Mouse (Mus musculus) MEL (cell line): Measurements from ENCODE around the gene Ccdc71. TPM values are rescaled to one million over a fixed set of nuclear protein-coding genes. Genes with fewer than 3 reads are reported as not detected.

ENCODE experiments used
- DNase-seq: peaks from one replicate; pipeline ENCODE4 v3.0.0; 2011; ENCODE audit warnings: low read depth, low spot score
- H3K27ac ChIP-seq: 2 replicates; pipeline ENCODE4 v1.5.1; 2012; ENCODE audit warnings: low read depth, mild to moderate bottlenecking, control low read depth, low read length, moderate library complexity; ENCODE audit not compliant: control insufficient read depth
- H3K27me3 ChIP-seq, 2 experiments: fragments of 150-350 bp in 1 of 2; sonication (generic) in 1 of 2; 2 replicates each; pipeline ENCODE4 v1.6.1; 2012; ENCODE audit warnings: low read length in 2 of 2, mild to moderate bottlenecking in 2 of 2, improper control_type of control experiment in 1 of 2, moderate library complexity in 1 of 2; ENCODE audit not compliant: insufficient read depth in 2 of 2, control insufficient read depth in 1 of 2
- H3K36me3 ChIP-seq, 2 experiments: 2 replicates each; pipeline ENCODE4 v1.6.1; 2012 to 2014; ENCODE audit warnings: low read length in 2 of 2, improper control_type of control experiment in 1 of 2, inconsistent platforms in 1 of 2, mild to moderate bottlenecking in 1 of 2; ENCODE audit not compliant: insufficient read depth in 2 of 2, control insufficient read depth in 1 of 2
- H3K4me1 ChIP-seq, 2 experiments: fragments of 150-350 bp in 1 of 2; sonication (generic) in 1 of 2; 2 replicates each; pipeline ENCODE4 v1.6.1; 2012; ENCODE audit warnings: low read length in 2 of 2, improper control_type of control experiment in 1 of 2, mild to moderate bottlenecking in 1 of 2; ENCODE audit not compliant: insufficient read depth in 2 of 2, control insufficient read depth in 1 of 2
- H3K4me3 ChIP-seq, 2 experiments: fragments of 150-350 bp in 1 of 2; sonication (generic) in 1 of 2; 2 replicates each; pipeline ENCODE4 v1.5.1; 2012; ENCODE audit warnings: low read depth in 2 of 2, low read length in 2 of 2, mild to moderate bottlenecking in 2 of 2, moderate library complexity in 2 of 2, control low read depth in 1 of 2, improper control_type of control experiment in 1 of 2; ENCODE audit not compliant: control insufficient read depth in 1 of 2, insufficient read depth in 1 of 2
- H3K79me2 ChIP-seq: 2 replicates; pipeline ENCODE4 v1.6.1; 2012; ENCODE audit warnings: mild to moderate bottlenecking, low read length, moderate library complexity; ENCODE audit not compliant: control insufficient read depth, poor library complexity, insufficient read depth
- H3K9ac ChIP-seq: 2 replicates; pipeline ENCODE4 v1.6.1; 2012; ENCODE audit warnings: low read depth, mild to moderate bottlenecking, control low read depth, low read length, moderate library complexity; ENCODE audit not compliant: control insufficient read depth, poor library complexity, severe bottlenecking
- H3K9me3 ChIP-seq: fragments of 150-350 bp; sonication (generic); replicated peaks from 2 replicates; pipeline ENCODE4 v1.6.1; 2012; ENCODE audit warnings: mild to moderate bottlenecking, low read length, improper control_type of control experiment, moderate library complexity; ENCODE audit not compliant: insufficient read depth
- BHLHE40 ChIP-seq: IDR thresholded peaks from 2 replicates; pipeline ENCODE4 v1.6.1; 2012; ENCODE audit warnings: low read depth, mild to moderate bottlenecking, inconsistent platforms, low read length, improper control_type of control experiment, borderline replicate concordance
- CTCF ChIP-seq, 3 experiments: IDR thresholded peaks in 2 of 3; conservative IDR thresholded peaks in 1 of 3; 2 replicates each; pipeline ENCODE4 v1.5.1; 2011 to 2012; ENCODE audit warnings: low read length in 3 of 3, low read depth in 2 of 3, mild to moderate bottlenecking in 2 of 3, improper control_type of control experiment in 1 of 3, inconsistent platforms in 1 of 3, mixed read lengths in 1 of 3, moderate library complexity in 1 of 3; ENCODE audit not compliant: control insufficient read depth in 1 of 3, insufficient read depth in 1 of 3, poor library complexity in 1 of 3, severe bottlenecking in 1 of 3
- E2F4 ChIP-seq: IDR thresholded peaks from 2 replicates; pipeline ENCODE4 v1.6.1; 2011; ENCODE audit warnings: low read depth, low read length, improper control_type of control experiment, borderline replicate concordance
- EP300 ChIP-seq, 2 experiments: IDR thresholded peaks; 2 replicates each; pipeline ENCODE4 v1.6.1; 2011; ENCODE audit warnings: improper control_type of control experiment in 2 of 2, low read length in 2 of 2, low read depth in 1 of 2, mild to moderate bottlenecking in 1 of 2
- ETS1 ChIP-seq: IDR thresholded peaks from 2 replicates; pipeline ENCODE4 v1.6.1; 2012; ENCODE audit warnings: low read depth, mild to moderate bottlenecking, inconsistent platforms, low read length, improper control_type of control experiment, moderate library complexity
- KAT2A ChIP-seq: conservative IDR thresholded peaks from 2 replicates; pipeline ENCODE4 v1.6.1; 2012; ENCODE audit warnings: low read depth, low read length, improper control_type of control experiment, inconsistent platforms
- MAFK ChIP-seq: IDR thresholded peaks from 2 replicates; pipeline ENCODE4 v1.6.1; 2011; ENCODE audit warnings: low read depth, mild to moderate bottlenecking, low read length, improper control_type of control experiment, borderline replicate concordance
- MAX ChIP-seq: IDR thresholded peaks from 2 replicates; pipeline ENCODE4 v1.6.1; 2011; ENCODE audit warnings: low read length, improper control_type of control experiment
- MEF2A ChIP-seq: IDR thresholded peaks from 2 replicates; pipeline ENCODE4 v1.6.1; 2014; ENCODE audit warnings: low read depth, mild to moderate bottlenecking, inconsistent platforms, low read length, improper control_type of control experiment; ENCODE audit not compliant: poor library complexity, insufficient replicate concordance, severe bottlenecking; ENCODE audit errors: extremely low read depth
- MYB ChIP-seq: IDR thresholded peaks from 2 replicates; pipeline ENCODE4 v1.6.1; 2011; ENCODE audit warnings: mild to moderate bottlenecking, low read depth, low read length, improper control_type of control experiment
- MYC ChIP-seq: IDR thresholded peaks from 2 replicates; pipeline ENCODE4 v1.6.1; 2011; ENCODE audit warnings: low read depth, mild to moderate bottlenecking, low read length, improper control_type of control experiment, moderate library complexity
- NRF1 ChIP-seq: IDR thresholded peaks from 2 replicates; pipeline ENCODE4 v1.6.1; 2014; ENCODE audit warnings: low read depth, mild to moderate bottlenecking, inconsistent platforms, low read length, improper control_type of control experiment, moderate library complexity; ENCODE audit not compliant: poor library complexity, insufficient read depth, severe bottlenecking
- POLR2A ChIP-seq, 2 experiments: IDR thresholded peaks; 2 replicates each; pipeline ENCODE4 v1.6.1; 2011 to 2012; ENCODE audit warnings: low read length in 2 of 2, mild to moderate bottlenecking in 2 of 2, control low read depth in 1 of 2, improper control_type of control experiment in 1 of 2, low read depth in 1 of 2, moderate library complexity in 1 of 2; ENCODE audit not compliant: control insufficient read depth in 1 of 2, insufficient read depth in 1 of 2, poor library complexity in 1 of 2
- POLR2AphosphoS5 ChIP-seq: IDR thresholded peaks from 2 replicates; pipeline ENCODE4 v1.6.1; 2012; ENCODE audit warnings: low read depth, borderline replicate concordance, mild to moderate bottlenecking, inconsistent platforms, low read length, moderate library complexity, mixed read lengths
- RAD21 ChIP-seq: IDR thresholded peaks from 2 replicates; pipeline ENCODE4 v1.6.1; 2011; ENCODE audit warnings: mild to moderate bottlenecking, low read depth, low read length, improper control_type of control experiment
- SIN3A ChIP-seq: IDR thresholded peaks from 2 replicates; pipeline ENCODE4 v1.6.1; 2012; ENCODE audit warnings: low read length, improper control_type of control experiment, inconsistent platforms
- SMC3 ChIP-seq: IDR thresholded peaks from 2 replicates; pipeline ENCODE4 v1.6.1; 2011; ENCODE audit warnings: low read depth, low read length, improper control_type of control experiment
- UBTF ChIP-seq: IDR thresholded peaks from 2 replicates; pipeline ENCODE4 v1.6.1; 2012; ENCODE audit warnings: low read depth, mild to moderate bottlenecking, inconsistent platforms, low read length, improper control_type of control experiment, moderate library complexity, borderline replicate concordance; ENCODE audit not compliant: insufficient read depth
- USF2 ChIP-seq, 2 experiments: IDR thresholded peaks; 2 replicates each; pipeline ENCODE4 v1.6.1; 2011 to 2012; ENCODE audit warnings: improper control_type of control experiment in 2 of 2, low read length in 2 of 2, borderline replicate concordance in 1 of 2, inconsistent platforms in 1 of 2, low read depth in 1 of 2, mild to moderate bottlenecking in 1 of 2; ENCODE audit not compliant: insufficient read depth in 1 of 2
- ZC3H11A ChIP-seq: IDR thresholded peaks from 2 replicates; pipeline ENCODE4 v1.6.1; 2012; ENCODE audit warnings: low read depth, mild to moderate bottlenecking, inconsistent platforms, low read length, improper control_type of control experiment
- ZKSCAN1 ChIP-seq: IDR thresholded peaks from 2 replicates; pipeline ENCODE4 v1.6.1; 2012; ENCODE audit warnings: low read depth, mild to moderate bottlenecking, inconsistent platforms, low read length, improper control_type of control experiment, moderate library complexity
- polyA plus RNA-seq, 2 experiments: library from polyadenylated mRNA; stranded (reverse) in 1 of 2; unstranded in 1 of 2; fragments of >175 nt in 1 of 2; fragments of >200 nt in 1 of 2; gene quantifications; 2 replicates each; pipeline versions ENCODE4 v1.2.1 to v1.2.4; 2012; ENCODE audit warnings: low replicate concordance in 2 of 2, low read depth in 1 of 2; ENCODE audit not compliant: insufficient read length in 2 of 2, insufficient read depth in 1 of 2, missing spikeins in 1 of 2
- total RNA-seq: library from RNA; depleted of rRNA; stranded (reverse); fragments of 300-350 nt; gene quantifications from 2 replicates; pipeline ENCODE4 v1.2.3, GENCODE M21; 2012

Gene Ccdc71
- total and polyA plus RNA-seq, 3 experiments: 23.1 to 39.9 TPM; not detected in 1

GRCm38 (mm10) chr9:108445125-108445524 is 15.2 kb upstream of the Ccdc71 start:
- Histone ChIP-seq H3K27ac (no peak overlapping the region), H3K4me3 (no peak overlapping the region), H3K9ac (no peak overlapping the region), H3K36me3 (peaks cover 0 to 6% of the 10 kb centered on the region in 2 experiments; a peak in 2 of 4 replicates), H3K79me2 (0 out of 2 replicates have a peak, but pooled peaks cover under 1% of the 10 kb centered on the region), H3K9me3 (no peaks in the 10 kb centered on the region), H3K27me3 (no peaks in the 10 kb centered on the region), H3K4me1 (peaks cover 5 to 15% of the 10 kb centered on the region in 2 experiments)
- no peak for TF ChIP-seq NRF1
- no peak for TF ChIP-seq ETS1
- TF ChIP-seq MYC: no peak
- no peak for TF ChIP-seq POLR2AphosphoS5
- no peak for TF ChIP-seq MAFK
- no peak for TF ChIP-seq SMC3
- no peak for TF ChIP-seq POLR2A (IDR thresholded peaks at IDR 0.05; ENCODE audit: control insufficient read depth in 1 of 2, insufficient read depth in 1 of 2, low read depth in 1 of 2, low read length in 2 of 2, poor library complexity in 1 of 2)
- TF ChIP-seq USF2 (IDR thresholded peaks at IDR 0.05; ENCODE audit: borderline replicate concordance in 1 of 2, insufficient read depth in 1 of 2, low read depth in 1 of 2, low read length in 2 of 2): no peak
- no peak for TF ChIP-seq E2F4
- TF ChIP-seq MAX: no peak
- TF ChIP-seq CTCF (IDR thresholded peaks at IDR 0.05 in 2 of 3, conservative IDR thresholded peaks at IDR 0.05 in 1 of 3; ENCODE audit: control insufficient read depth in 1 of 3, insufficient read depth in 1 of 3, low read depth in 2 of 3, low read length in 3 of 3, poor library complexity in 1 of 3, severe bottlenecking in 1 of 3): no peak
- DNase-seq: no peak

GRCm38 (mm10) chr9:108449860-108450259 is 10.5 kb upstream of the Ccdc71 start:
- Histone ChIP-seq H3K9ac (peak overlapping the region; percentile 0; the same call in 1 of the 2 replicates), H3K36me3 (peaks cover 0 to 20% of the 10 kb centered on the region in 2 experiments; a peak in 2 of 4 replicates), H3K4me1 (peaks cover 20 to 45% of the 10 kb centered on the region in 2 experiments), H3K9me3 (no peaks in the 10 kb centered on the region), H3K4me3 (peak overlapping the region; percentile 69 to 80; a peak in 1 of 4 replicates), H3K27ac (peak overlapping the region; percentile 5; the same call in 1 of the 2 replicates), H3K79me2 (peaks cover 5% of the 10 kb centered on the region), H3K27me3 (no peaks in the 10 kb centered on the region)
- peak; percentile 38 for DNase-seq
- no peak for TF ChIP-seq ZKSCAN1
- no peak for TF ChIP-seq SMC3
- TF ChIP-seq MYC: no peak
- no peak for TF ChIP-seq KAT2A
- no peak for TF ChIP-seq CTCF (IDR thresholded peaks at IDR 0.05 in 2 of 3, conservative IDR thresholded peaks at IDR 0.05 in 1 of 3; ENCODE audit: control insufficient read depth in 1 of 3, insufficient read depth in 1 of 3, low read depth in 2 of 3, low read length in 3 of 3, poor library complexity in 1 of 3, severe bottlenecking in 1 of 3)
- no peak for TF ChIP-seq BHLHE40
- no peak for TF ChIP-seq ZC3H11A
- no peak for TF ChIP-seq UBTF
- no peak for TF ChIP-seq RAD21
- no peak for TF ChIP-seq EP300 (IDR thresholded peaks at IDR 0.05; ENCODE audit: low read depth in 1 of 2, low read length in 2 of 2)
- TF ChIP-seq MYB: no peak
- no peak for TF ChIP-seq MEF2A
- TF ChIP-seq MAX: no peak
- TF ChIP-seq SIN3A: no peak
- no peak for TF ChIP-seq POLR2AphosphoS5
